Mouse (Mus musculus) heart, adult 2 months (tissue): ENCODE data around the gene Nav3. TPM values are rescaled to one million over a fixed set of nuclear protein-coding genes. Genes with fewer than 3 reads are reported as not detected.

Source experiments
- DNase-seq, 2 experiments: peaks; one replicate each; pipeline ENCODE4 v3.0.0; 2021
- H3K27ac ChIP-seq: fragments of 200-600 bp; 2 replicates; pipeline ENCODE4 v1.8.1; 2022
- H3K27me3 ChIP-seq: fragments of 200-500 bp; 2 replicates; pipeline ENCODE4 v1.6.1; 2012; ENCODE audit warnings: mild to moderate bottlenecking, low read length, inconsistent platforms, mixed read lengths; ENCODE audit not compliant: control insufficient read depth, insufficient read depth
- H3K36me3 ChIP-seq: fragments of 200-500 bp; 2 replicates; pipeline ENCODE4 v1.6.1; 2012; ENCODE audit warnings: low read length, inconsistent platforms; ENCODE audit not compliant: control insufficient read depth, insufficient read depth
- H3K4me1 ChIP-seq: fragments of 200-500 bp; 2 replicates; pipeline ENCODE4 v1.6.1; 2011; ENCODE audit warnings: low read length; ENCODE audit not compliant: control insufficient read depth, insufficient read depth
- H3K4me3 ChIP-seq: fragments of 200-600 bp; 2 replicates; pipeline ENCODE4 v1.8.1; 2022
- H3K79me2 ChIP-seq: fragments of 200-500 bp; replicated peaks from 2 replicates; pipeline ENCODE4 v1.6.1; 2012; ENCODE audit warnings: mild to moderate bottlenecking, inconsistent platforms, low read length, moderate library complexity, mixed read lengths; ENCODE audit not compliant: control insufficient read depth, insufficient read depth
- H3K9ac ChIP-seq: fragments of 200-500 bp; 2 replicates; pipeline ENCODE4 v1.6.1; 2012; ENCODE audit warnings: low read depth, mild to moderate bottlenecking, control low read depth, inconsistent platforms, low read length, mixed read lengths
- CTCF ChIP-seq: fragments of 200-600 bp; IDR thresholded peaks from 2 replicates; pipeline ENCODE4 v1.8.1; 2022; ENCODE audit warnings: antibody characterized with exemption, mild to moderate bottlenecking, moderate library complexity
- EP300 ChIP-seq: fragments of 200-500 bp; IDR thresholded peaks from 2 replicates; pipeline ENCODE4 v1.6.1; 2011; ENCODE audit warnings: low read depth, low read length, control low read depth; ENCODE audit not compliant: insufficient read depth
- POLR2A ChIP-seq: fragments of 200-500 bp; IDR thresholded peaks from 2 replicates; pipeline ENCODE4 v1.6.1; 2011; ENCODE audit warnings: mild to moderate bottlenecking, low read depth, low read length, control low read depth; ENCODE audit not compliant: insufficient read depth
- WGBS: fragments of 180-500 bp; shearing (Covaris S2); methylation state at CpG from one replicate; pipeline ENCODE4 v1.1.7; 2018; 5-methylcytosine and 5-hydroxymethylcytosine counted together
- intact Hi-C: fragments of 180-260 bp; cut with DNase I; formaldehyde crosslinking; loops from one replicate; pipeline ENCODE4 v1.15.1; 2025
- polyA plus RNA-seq: library from polyadenylated mRNA; depleted of rRNA; stranded (reverse); fragments of >200 nt; gene quantifications from 2 replicates; pipeline ENCODE4 v1.2.3, GENCODE M21; 2012
- total RNA-seq, 2 experiments: library from RNA; stranded (reverse); gene quantifications; 2 replicates each; pipeline ENCODE4 v1.2.3; 2021

The Nav3 gene
- total and polyA plus RNA-seq, 3 experiments = 1.1 to 3.6 (median 2.0) TPM

DNA sequence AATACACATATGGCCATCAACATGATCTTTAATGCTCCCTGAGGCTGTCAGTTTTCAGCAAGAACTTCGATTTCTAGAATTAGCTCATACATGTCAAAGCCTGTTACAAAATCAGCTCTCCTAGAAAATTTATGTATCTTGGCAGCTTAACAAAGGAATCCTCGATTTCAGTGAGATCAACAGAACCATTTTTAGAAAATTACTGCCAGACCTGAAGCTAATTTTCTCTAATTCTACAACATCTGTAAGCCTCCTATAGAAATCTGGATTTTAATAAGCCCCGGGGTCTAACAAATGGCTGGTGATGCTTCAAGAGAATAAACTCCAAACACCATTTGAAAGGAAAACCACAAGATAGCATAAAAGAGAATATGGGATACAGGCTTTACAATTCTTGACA, 659.0 kb downstream of the Nav3 start:
- no peak for TF ChIP-seq EP300
- TF ChIP-seq POLR2A = no peak
- TF ChIP-seq CTCF = no peak
- intact Hi-C loops = no loop called here
- no peak for DNase-seq

DNA sequence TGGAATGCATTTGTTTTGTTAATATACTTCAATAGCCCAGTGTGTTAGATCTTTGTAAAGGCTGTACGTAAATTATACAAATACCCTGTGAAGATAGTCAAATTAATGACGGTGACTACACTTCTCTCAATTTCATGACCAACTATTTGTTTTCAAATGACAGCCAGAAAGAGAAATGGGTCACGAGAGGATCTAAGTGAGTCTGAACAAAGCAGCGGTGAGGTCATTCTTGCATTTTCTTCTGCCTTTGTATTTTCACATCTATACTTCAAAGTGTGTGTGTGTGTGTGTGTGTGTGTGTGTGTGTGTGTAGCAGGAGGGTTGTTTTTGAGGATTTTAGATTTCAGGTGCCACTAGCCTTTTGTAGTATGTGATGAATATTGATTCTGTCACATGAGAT, 662.5 kb downstream of the Nav3 start:
- no peaks in the 10 kb centered on the region for H3K4me1 ChIP-seq
- no peaks in the 10 kb centered on the region for H3K27me3 ChIP-seq
- intact Hi-C loops = no loop called here
- H3K36me3 ChIP-seq = no peaks in the 10 kb centered on the region
- DNase-seq = no peak
- TF ChIP-seq EP300 (no peak), POLR2A (no peak), CTCF (no peak)
- no peak overlapping the region for H3K27ac ChIP-seq
- 83% methylated on average over 4 of the region's 4 CpGs for WGBS
- H3K9ac ChIP-seq = no peak overlapping the region
- H3K4me3 ChIP-seq = no peak overlapping the region
- H3K79me2 ChIP-seq = no peaks in the 10 kb centered on the region

More for the DNA sequence above, 659.0 kb downstream of the Nav3 start:
- Histone ChIP-seq H3K4me3 (no peak overlapping the region), H3K9ac (no peak overlapping the region), H3K36me3 (no peaks in the 10 kb centered on the region), H3K79me2 (no peaks in the 10 kb centered on the region), H3K4me1 (no peaks in the 10 kb centered on the region), H3K27me3 (no peaks in the 10 kb centered on the region), H3K27ac (no peak overlapping the region)
- 70% methylated on average over 3 of the region's 3 CpGs for WGBS

GRCm38 (mm10) chr10:109788728-109789127, 667.3 kb downstream of the Nav3 start:
- TF ChIP-seq CTCF (no peak), EP300 (no peak), POLR2A (no peak)
- no peaks in the 10 kb centered on the region for H3K36me3 ChIP-seq
- H3K4me3 ChIP-seq = no peak overlapping the region
- no peaks in the 10 kb centered on the region for H3K79me2 ChIP-seq
- no peaks in the 10 kb centered on the region for H3K4me1 ChIP-seq
- 91% methylated on average over 2 of the region's 2 CpGs for WGBS
- no peak overlapping the region for H3K9ac ChIP-seq
- no peak overlapping the region for H3K27ac ChIP-seq
- DNase-seq = no peak
- intact Hi-C loops = no loop called here
- H3K27me3 ChIP-seq = no peaks in the 10 kb centered on the region

- H3K27ac ChIP-seq = no peak overlapping the region
- H3K4me1 ChIP-seq = no peaks in the 10 kb centered on the region
- WGBS = 93% methylated on average over 4 of the region's 4 CpGs
- H3K79me2 ChIP-seq = no peaks in the 10 kb centered on the region
- TF ChIP-seq EP300 (no peak), POLR2A (no peak), CTCF (no peak)
- no peak for DNase-seq
- no peak overlapping the region for H3K9ac ChIP-seq
- intact Hi-C loops = no loop called here
- H3K27me3 ChIP-seq = no peaks in the 10 kb centered on the region
- H3K4me3 ChIP-seq = no peak overlapping the region
- no peaks in the 10 kb centered on the region for H3K36me3 ChIP-seq
Observed at GRCm38 (mm10) chr10:109779109-109779508, 676.9 kb downstream of the Nav3 start.

GRCm38 (mm10) chr10:109769092-109769491, 686.9 kb downstream of the Nav3 start:
- H3K9ac ChIP-seq = no peak overlapping the region
- H3K79me2 ChIP-seq = no peaks in the 10 kb centered on the region
- WGBS = 72% methylated on average over 8 of the region's 8 CpGs
- no peaks in the 10 kb centered on the region for H3K27me3 ChIP-seq
- no peaks in the 10 kb centered on the region for H3K36me3 ChIP-seq
- DNase-seq = no peak
- no peak for TF ChIP-seq CTCF
- no peak for TF ChIP-seq EP300
- no peak for TF ChIP-seq POLR2A
- intact Hi-C loops = no loop called here
- H3K27ac ChIP-seq = no peak overlapping the region
- no peaks in the 10 kb centered on the region for H3K4me1 ChIP-seq
- H3K4me3 ChIP-seq = no peak overlapping the region

- no peaks in the 10 kb centered on the region for H3K36me3 ChIP-seq
- no peaks in the 10 kb centered on the region for H3K27me3 ChIP-seq
- DNase-seq = peak in 1 of 2 experiments; percentile 47
- H3K27ac ChIP-seq = no peak overlapping the region
- H3K9ac ChIP-seq = no peak overlapping the region
- TF ChIP-seq EP300 = no peak
- TF ChIP-seq POLR2A = no peak
- peak; percentile 87 for TF ChIP-seq CTCF
- WGBS = 10% methylated on average over 2 of the region's 2 CpGs
- H3K79me2 ChIP-seq = no peaks in the 10 kb centered on the region
- no peaks in the 10 kb centered on the region for H3K4me1 ChIP-seq
- intact Hi-C loops = loop anchor here (1.0 kb wide), 1 partner anchor 99 kb away; no protein-coding TSS in a partner anchor
- H3K4me3 ChIP-seq = no peak overlapping the region
Observed at GRCm38 (mm10) chr10:109765650-109766049, 690.4 kb downstream of the Nav3 start.
